Mouse (Mus musculus): ENCODE measurements around the gene Slc16a2. TPM values are rescaled to one million over a fixed set of nuclear protein-coding genes. Genes with fewer than 3 reads are reported as not detected.
"Not testable (repeated sequence)": the region's sequence is repeated elsewhere in the genome, so short reads cannot be mapped to it uniquely, and the experiment has no call there.

Gene Slc16a2
- polyA plus RNA-seq, 1 experiment from 2014 or later, result 5.6 TPM

- Histone ChIP-seq H3K36me3 (ENCODE audit: control insufficient read depth, insufficient read depth, low read length) (no peaks in the 10 kb centered on the region), H3K9me3 (ENCODE audit: control insufficient read depth, low read length) (no peaks in the 10 kb centered on the region), H3K27ac (ENCODE audit: low read depth, low read length) (no peak overlapping the region; the same call in 1 of the 2 replicates), H3K4me2 (peak overlapping the region; percentile 73), H3K27me3 (replicated peaks; ENCODE audit: control insufficient read depth, insufficient read depth, low read length) (peaks cover 82% of the 10 kb centered on the region), H3K9ac (ENCODE audit: low read depth, low read length) (no peak overlapping the region; the same call in 1 of the 2 replicates), H3K4me3 (ENCODE audit: low read depth, low read length) (peak overlapping the region; percentile 44), H3K4me1 (replicated peaks; ENCODE audit: control insufficient read depth, insufficient read depth, low read length) (no peaks in the 10 kb centered on the region)
- DNase-seq (ENCODE audit: low spot score), result peak; percentile 68
- WGBS, result 2% methylated on average over 39 of the region's 41 CpGs
- ATAC-seq (replicated peaks; ENCODE audit: low FRiP score), result peak; percentile 79
Measured at GRCm38 (mm10) chrX:103695165-103695996, 126.4 kb downstream of the Slc16a2 start.

- H3K4me3 ChIP-seq (ENCODE audit: low read depth, low read length), result peak overlapping the region; percentile 44
- no peaks in the 10 kb centered on the region for H3K9me3 ChIP-seq (ENCODE audit: control insufficient read depth, low read length)
- H3K9ac ChIP-seq (ENCODE audit: low read depth, low read length), result no peak overlapping the region; the same call in 1 of the 2 replicates
- H3K4me2 ChIP-seq, result peak overlapping the region; percentile 73
- peak; percentile 14; the same call in 1 of the 2 replicates for ATAC-seq (replicated peaks; ENCODE audit: low FRiP score)
- no peaks in the 10 kb centered on the region for H3K36me3 ChIP-seq (ENCODE audit: control insufficient read depth, insufficient read depth, low read length)
- 14% methylated on average over 17 of the region's 17 CpGs for whole genome bisulfite sequencing
- H3K4me1 ChIP-seq (replicated peaks; ENCODE audit: control insufficient read depth, insufficient read depth, low read length), result no peaks in the 10 kb centered on the region
- H3K27me3 ChIP-seq (replicated peaks; ENCODE audit: control insufficient read depth, insufficient read depth, low read length), result peaks cover 80% of the 10 kb centered on the region
- H3K27ac ChIP-seq (ENCODE audit: low read depth, low read length), result no peak overlapping the region
- peak; percentile 30 for DNase-seq (ENCODE audit: low spot score)
Measured at GRCm38 (mm10) chrX:103694787-103695164, 127.0 kb downstream of the Slc16a2 start.

- WGBS, result 35% methylated on average over 10 of the region's 10 CpGs
- H3K9me3 ChIP-seq (ENCODE audit: control insufficient read depth, low read length), result no peaks in the 10 kb centered on the region
- no peak overlapping the region for H3K27ac ChIP-seq (ENCODE audit: low read depth, low read length)
- H3K36me3 ChIP-seq (ENCODE audit: control insufficient read depth, insufficient read depth, low read length), result no peaks in the 10 kb centered on the region
- DNase-seq (ENCODE audit: low spot score) (no peak), ATAC-seq (replicated peaks; ENCODE audit: low FRiP score) (no peak)
- H3K9ac ChIP-seq (ENCODE audit: low read depth, low read length), result no peak overlapping the region
- H3K4me2 ChIP-seq, result peak overlapping the region; percentile 73
- no peaks in the 10 kb centered on the region for H3K4me1 ChIP-seq (replicated peaks; ENCODE audit: control insufficient read depth, insufficient read depth, low read length)
- H3K27me3 ChIP-seq (replicated peaks; ENCODE audit: control insufficient read depth, insufficient read depth, low read length), result peaks cover 79% of the 10 kb centered on the region
- H3K4me3 ChIP-seq (ENCODE audit: low read depth, low read length), result no peak overlapping the region; the same call in 1 of the 2 replicates
Measured at GRCm38 (mm10) chrX:103694381-103694780, 127.4 kb downstream of the Slc16a2 start.

GRCm38 (mm10) chrX:103692916-103693315 lies 128.9 kb downstream of the Slc16a2 start:
- Histone ChIP-seq H3K4me2 (no peak overlapping the region), H3K4me3 (ENCODE audit: low read depth, low read length) (no peak overlapping the region), H3K9me3 (ENCODE audit: control insufficient read depth, low read length) (no peaks in the 10 kb centered on the region), H3K27me3 (replicated peaks; ENCODE audit: control insufficient read depth, insufficient read depth, low read length) (peaks cover 77% of the 10 kb centered on the region), H3K36me3 (ENCODE audit: control insufficient read depth, insufficient read depth, low read length) (no peaks in the 10 kb centered on the region), H3K9ac (ENCODE audit: low read depth, low read length) (no peak overlapping the region), H3K4me1 (replicated peaks; ENCODE audit: control insufficient read depth, insufficient read depth, low read length) (no peaks in the 10 kb centered on the region), H3K27ac (ENCODE audit: low read depth, low read length) (no peak overlapping the region)
- ATAC-seq (replicated peaks; ENCODE audit: low FRiP score) (no peak), DNase-seq (ENCODE audit: low spot score) (peak; percentile 15)
- 79% methylated on average over 5 of the region's 5 CpGs for WGBS

- ATAC-seq (replicated peaks; ENCODE audit: low FRiP score), result no peak
- Histone ChIP-seq H3K9ac (ENCODE audit: low read depth, low read length) (no peak overlapping the region), H3K27ac (ENCODE audit: low read depth, low read length) (no peak overlapping the region), H3K4me2 (no peak overlapping the region), H3K9me3 (ENCODE audit: control insufficient read depth, low read length) (no peaks in the 10 kb centered on the region), H3K27me3 (replicated peaks; ENCODE audit: control insufficient read depth, insufficient read depth, low read length) (peaks cover 46% of the 10 kb centered on the region), H3K4me1 (replicated peaks; ENCODE audit: control insufficient read depth, insufficient read depth, low read length) (no peaks in the 10 kb centered on the region), H3K36me3 (ENCODE audit: control insufficient read depth, insufficient read depth, low read length) (no peaks in the 10 kb centered on the region), H3K4me3 (ENCODE audit: low read depth, low read length) (no peak overlapping the region)
- no peak for DNase-seq (ENCODE audit: low spot score)
- WGBS, result 84% methylated on average over 2 of the region's 2 CpGs
Measured at GRCm38 (mm10) chrX:103688551-103688950, 133.2 kb downstream of the Slc16a2 start.

- no peak for ATAC-seq (replicated peaks; ENCODE audit: low FRiP score)
- Histone ChIP-seq H3K27ac (ENCODE audit: low read depth, low read length) (no peak overlapping the region), H3K4me2 (no peak overlapping the region), H3K4me1 (replicated peaks; ENCODE audit: control insufficient read depth, insufficient read depth, low read length) (no peaks in the 10 kb centered on the region), H3K9ac (ENCODE audit: low read depth, low read length) (no peak overlapping the region), H3K36me3 (ENCODE audit: control insufficient read depth, insufficient read depth, low read length) (no peaks in the 10 kb centered on the region), H3K27me3 (replicated peaks; ENCODE audit: control insufficient read depth, insufficient read depth, low read length) (peaks cover 4% of the 10 kb centered on the region; the same call in 1 of the 2 replicates), H3K9me3 (ENCODE audit: control insufficient read depth, low read length) (no peaks in the 10 kb centered on the region), H3K4me3 (ENCODE audit: low read depth, low read length) (no peak overlapping the region)
- 18% methylated on average over 2 of the region's 2 CpGs for WGBS
- no peak for DNase-seq (ENCODE audit: low spot score)
Measured at GRCm38 (mm10) chrX:103674674-103675073, 147.1 kb downstream of the Slc16a2 start.

GRCm38 (mm10) chrX:103673761-103674160 lies 148.0 kb downstream of the Slc16a2 start:
- Histone ChIP-seq H3K9ac (ENCODE audit: low read depth, low read length) (no peak overlapping the region), H3K9me3 (ENCODE audit: control insufficient read depth, low read length) (no peaks in the 10 kb centered on the region), H3K36me3 (ENCODE audit: control insufficient read depth, insufficient read depth, low read length) (no peaks in the 10 kb centered on the region), H3K27ac (ENCODE audit: low read depth, low read length) (no peak overlapping the region), H3K27me3 (replicated peaks; ENCODE audit: control insufficient read depth, insufficient read depth, low read length) (no peaks in the 10 kb centered on the region), H3K4me3 (ENCODE audit: low read depth, low read length) (no peak overlapping the region), H3K4me1 (replicated peaks; ENCODE audit: control insufficient read depth, insufficient read depth, low read length) (no peaks in the 10 kb centered on the region), H3K4me2 (no peak overlapping the region)
- 77% methylated on average over 3 of the region's 3 CpGs for WGBS
- ATAC-seq (replicated peaks; ENCODE audit: low FRiP score), result no peak
- DNase-seq (ENCODE audit: low spot score), result no peak

GRCm38 (mm10) chrX:103670245-103670644 lies 151.5 kb downstream of the Slc16a2 start:
- DNase-seq (ENCODE audit: low spot score), result no peak
- Histone ChIP-seq H3K9me3 (ENCODE audit: control insufficient read depth, low read length) (no peaks in the 10 kb centered on the region), H3K36me3 (ENCODE audit: control insufficient read depth, insufficient read depth, low read length) (no peaks in the 10 kb centered on the region), H3K4me1 (replicated peaks; ENCODE audit: control insufficient read depth, insufficient read depth, low read length) (no peaks in the 10 kb centered on the region), H3K4me3 (ENCODE audit: low read depth, low read length) (no peak overlapping the region), H3K9ac (ENCODE audit: low read depth, low read length) (no peak overlapping the region), H3K27ac (ENCODE audit: low read depth, low read length) (no peak overlapping the region), H3K4me2 (no peak overlapping the region), H3K27me3 (replicated peaks; ENCODE audit: control insufficient read depth, insufficient read depth, low read length) (no peaks in the 10 kb centered on the region)
- no peak for ATAC-seq (replicated peaks; ENCODE audit: low FRiP score)

- not testable (repeated sequence) for H3K9ac ChIP-seq (ENCODE audit: low read depth, low read length); H3K9me3 ChIP-seq (ENCODE audit: control insufficient read depth, low read length); H3K36me3 ChIP-seq (ENCODE audit: control insufficient read depth, insufficient read depth, low read length); DNase-seq (ENCODE audit: low spot score); H3K4me3 ChIP-seq (ENCODE audit: low read depth, low read length); H3K4me1 ChIP-seq (replicated peaks; ENCODE audit: control insufficient read depth, insufficient read depth, low read length); H3K27ac ChIP-seq (ENCODE audit: low read depth, low read length); H3K4me2 ChIP-seq; H3K27me3 ChIP-seq (replicated peaks; ENCODE audit: control insufficient read depth, insufficient read depth, low read length); ATAC-seq (replicated peaks; ENCODE audit: low FRiP score)
- WGBS, result 68% methylated on average over 10 of the region's 10 CpGs
Measured at GRCm38 (mm10) chrX:103664445-103664844, 157.3 kb downstream of the Slc16a2 start.
